Mouse (Mus musculus) limb, embryonic 12.5 days (tissue): ENCODE measurements around the gene Fcrl5. TPM values are rescaled to one million over a fixed set of nuclear protein-coding genes. Genes with fewer than 3 reads are reported as not detected.

Experiments used
- ATAC-seq: fragments of 200-750 bp; cut with Nextera tagmentation; 2 replicates; pipeline ENCODE4 v1.8.0; 2017; ENCODE audit warnings: low read depth, moderate TSS enrichment; ENCODE audit not compliant: insufficient number of reproducible peaks, insufficient read depth, low FRiP score, low TSS enrichment
- H3K27ac ChIP-seq: fragments of 300-500 bp; sonication (generic); 2 replicates; pipeline ENCODE4 v1.5.1; 2016; ENCODE audit warnings: mild to moderate bottlenecking, moderate library complexity
- H3K27me3 ChIP-seq: fragments of 300-500 bp; sonication (generic); 2 replicates; pipeline ENCODE4 v1.6.1; 2016; ENCODE audit warnings: mild to moderate bottlenecking, moderate library complexity
- H3K36me3 ChIP-seq: fragments of 300-500 bp; sonication (generic); 2 replicates; pipeline ENCODE4 v1.6.1; 2016; ENCODE audit warnings: mild to moderate bottlenecking, moderate library complexity
- H3K4me1 ChIP-seq: fragments of 300-500 bp; sonication (generic); replicated peaks from 2 replicates; pipeline ENCODE4 v1.6.1; 2016
- H3K4me2 ChIP-seq: fragments of 300-500 bp; sonication (generic); 2 replicates; pipeline ENCODE4 v1.6.1; 2016; ENCODE audit warnings: mild to moderate bottlenecking, moderate library complexity
- H3K4me3 ChIP-seq: fragments of 300-500 bp; sonication (generic); replicated peaks from 2 replicates; pipeline ENCODE4 v1.5.1; 2016; ENCODE audit warnings: mild to moderate bottlenecking
- H3K9ac ChIP-seq: fragments of 300-500 bp; sonication (generic); replicated peaks from 2 replicates; pipeline ENCODE4 v1.6.1; 2016; ENCODE audit warnings: mild to moderate bottlenecking, moderate library complexity
- H3K9me3 ChIP-seq: fragments of 300-500 bp; sonication (generic); 2 replicates; pipeline ENCODE4 v1.6.1; 2016; ENCODE audit warnings: mild to moderate bottlenecking, moderate library complexity
- WGBS: fragments of 180-500 bp; shearing (Covaris S2); methylation state at CpG from one replicate; pipeline ENCODE4 v1.1.7; 2016; 5-methylcytosine and 5-hydroxymethylcytosine counted together
- polyA plus RNA-seq: library from polyadenylated mRNA; unstranded; fragments of >200 nt; fragmentation: Nextera tagmentation; extraction: Ambion mirVana; gene quantifications from 2 replicates; pipeline ENCODE4 v1.2.1, GENCODE M21; 2016

Gene Fcrl5
- polyA plus RNA-seq: not detected in 2 replicates

GRCm38 (mm10) chr3:87435479-87435878 lies at the start of gene Fcrl5:
TSS of gene Fcrl5 (plus strand) at chr3:87435773.
- Histone ChIP-seq H3K9ac (no peak within 1 kb of the TSS), H3K36me3 (no peaks in the 10 kb centered on the region), H3K4me2 (no peak within 1 kb of the TSS), H3K4me3 (no peak within 1 kb of the TSS), H3K4me1 (no peaks in the 10 kb centered on the region), H3K27ac (no peak within 1 kb of the TSS), H3K27me3 (no peaks in the 10 kb centered on the region), H3K9me3 (no peaks in the 10 kb centered on the region)
- ATAC-seq: no peak
- 87% methylated on average over 5 of the region's 5 CpGs for WGBS

DNA sequence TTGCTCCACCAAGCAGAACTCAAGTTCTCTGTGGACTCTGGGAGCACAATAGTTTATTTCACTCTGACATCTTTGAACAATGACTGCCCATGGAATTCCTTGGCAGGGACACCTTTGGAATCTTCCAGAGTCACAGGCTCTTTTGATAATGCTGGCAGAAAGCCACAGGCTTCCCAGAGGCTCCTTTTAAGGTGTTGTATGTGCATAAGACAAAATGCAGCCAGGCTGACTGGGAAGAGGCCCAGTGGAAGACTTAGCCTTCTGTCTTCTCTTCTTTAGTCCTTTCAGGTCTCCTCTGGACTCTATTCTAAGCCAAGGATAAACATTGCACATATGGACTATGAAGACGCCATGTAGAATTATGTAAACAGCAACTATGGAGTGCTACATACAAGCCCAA lies 44.6 kb upstream of the Fcrl5 start:
- no peak for ATAC-seq
- Histone ChIP-seq H3K4me2 (no peak overlapping the region), H3K4me3 (no peak overlapping the region), H3K27me3 (no peaks in the 10 kb centered on the region), H3K9me3 (no peaks in the 10 kb centered on the region), H3K36me3 (no peaks in the 10 kb centered on the region), H3K4me1 (no peaks in the 10 kb centered on the region), H3K9ac (no peak overlapping the region), H3K27ac (no peak overlapping the region)
- WGBS: 92% methylated on average over 1 of the region's 1 CpGs

DNA sequence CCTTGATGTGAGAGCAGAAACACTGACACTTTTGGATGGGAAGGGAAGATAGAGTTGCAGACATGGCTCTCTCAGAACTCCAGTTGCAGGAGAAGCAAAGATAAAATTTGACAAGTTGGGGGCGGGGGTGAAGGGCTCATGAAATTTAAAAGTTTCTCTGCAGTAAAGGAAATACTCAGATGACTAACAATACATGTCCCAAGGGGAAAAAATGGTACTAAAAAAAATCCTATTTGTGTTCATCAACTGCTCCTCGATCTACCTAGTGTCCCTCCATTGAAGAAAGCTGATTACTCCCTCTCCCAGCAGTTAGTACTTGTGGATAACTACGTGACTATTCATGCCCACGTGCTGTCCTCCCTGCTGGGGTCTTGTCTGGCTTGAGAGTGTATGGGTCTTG lies 36.8 kb upstream of the Fcrl5 start:
- H3K27me3 ChIP-seq: no peaks in the 10 kb centered on the region
- no peak overlapping the region for H3K4me2 ChIP-seq
- no peak overlapping the region for H3K9ac ChIP-seq
- H3K9me3 ChIP-seq: no peaks in the 10 kb centered on the region
- no peaks in the 10 kb centered on the region for H3K36me3 ChIP-seq
- 63% methylated on average over 4 of the region's 4 CpGs for WGBS
- no peaks in the 10 kb centered on the region for H3K4me1 ChIP-seq
- H3K27ac ChIP-seq: no peak overlapping the region
- H3K4me3 ChIP-seq: no peak overlapping the region
- ATAC-seq: no peak

DNA sequence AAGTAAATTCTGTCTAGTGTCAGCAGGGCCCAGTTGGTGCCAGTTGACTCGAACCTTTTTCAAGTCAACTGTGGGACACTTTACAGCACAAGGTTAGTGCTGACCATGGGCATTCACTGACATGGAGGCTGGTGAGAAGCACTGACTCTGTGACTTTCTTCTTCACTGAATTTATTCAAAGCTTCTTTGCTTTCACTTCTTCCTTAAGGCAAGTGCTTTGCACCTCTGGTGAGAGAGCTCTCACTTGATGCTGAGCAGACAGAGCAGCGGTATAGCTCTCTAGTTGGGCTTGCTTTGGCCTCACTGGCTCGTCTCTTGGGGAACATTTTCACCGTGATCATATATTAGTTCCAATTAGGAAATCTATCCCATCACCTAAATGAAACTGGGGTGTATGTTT lies 35.7 kb upstream of the Fcrl5 start:
- Histone ChIP-seq H3K4me2 (no peak overlapping the region), H3K27me3 (no peaks in the 10 kb centered on the region), H3K9ac (no peak overlapping the region), H3K27ac (no peak overlapping the region), H3K36me3 (no peaks in the 10 kb centered on the region), H3K9me3 (no peaks in the 10 kb centered on the region), H3K4me1 (no peaks in the 10 kb centered on the region), H3K4me3 (no peak overlapping the region)
- ATAC-seq: no peak
- WGBS: 87% methylated on average over 4 of the region's 4 CpGs

DNA sequence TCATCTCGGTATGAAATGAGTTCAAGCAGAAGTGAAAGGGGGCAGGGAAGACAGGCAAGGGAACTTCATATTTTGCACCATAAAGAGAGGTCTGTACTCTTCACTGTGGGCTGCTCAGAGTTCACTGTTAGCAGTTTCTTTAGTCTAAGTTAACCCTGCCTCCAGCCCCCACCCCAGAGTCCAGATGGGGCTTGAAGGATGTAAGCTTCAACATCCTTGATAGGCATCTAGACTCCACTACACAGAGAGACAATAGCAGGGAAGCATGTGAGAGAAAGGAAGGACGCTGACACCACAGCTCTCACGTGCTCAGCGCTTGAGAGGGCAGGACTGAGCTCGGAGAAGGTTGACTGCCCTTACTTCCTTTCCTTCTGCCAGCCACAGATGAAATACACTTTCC lies 34.3 kb upstream of the Fcrl5 start:
- 73% methylated on average over 5 of the region's 5 CpGs for WGBS

DNA sequence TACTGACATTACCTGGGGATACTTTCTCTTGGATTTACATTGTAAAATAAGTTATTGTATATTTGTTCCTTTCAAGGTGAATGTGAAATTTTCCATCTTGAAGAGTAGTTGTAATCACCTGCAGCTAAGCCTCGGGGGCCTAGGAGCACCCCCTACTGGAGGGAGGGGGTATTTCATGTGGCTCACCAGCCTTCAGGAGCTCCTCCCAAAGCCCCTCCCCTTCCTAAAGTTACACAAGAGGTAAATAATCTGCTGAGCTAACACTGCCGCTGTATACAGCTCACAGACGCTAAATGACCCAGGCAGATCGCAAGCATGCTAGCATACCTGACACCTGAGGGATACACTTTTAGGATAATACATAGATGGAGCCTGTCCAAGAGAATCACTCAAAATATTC lies 27.4 kb upstream of the Fcrl5 start:
- no peaks in the 10 kb centered on the region for H3K27me3 ChIP-seq
- no peak for ATAC-seq
- H3K4me2 ChIP-seq: no peak overlapping the region
- H3K9me3 ChIP-seq: no peaks in the 10 kb centered on the region
- H3K4me3 ChIP-seq: no peak overlapping the region
- H3K27ac ChIP-seq: no peak overlapping the region
- 23% methylated on average over 4 of the region's 4 CpGs for WGBS
- no peak overlapping the region for H3K9ac ChIP-seq
- no peaks in the 10 kb centered on the region for H3K36me3 ChIP-seq
- no peaks in the 10 kb centered on the region for H3K4me1 ChIP-seq

More for the DNA sequence above, 34.3 kb upstream of the Fcrl5 start:
- Histone ChIP-seq H3K4me2 (no peak overlapping the region), H3K27ac (no peak overlapping the region), H3K4me3 (no peak overlapping the region), H3K36me3 (no peaks in the 10 kb centered on the region), H3K27me3 (no peaks in the 10 kb centered on the region), H3K4me1 (no peaks in the 10 kb centered on the region), H3K9me3 (no peaks in the 10 kb centered on the region), H3K9ac (no peak overlapping the region)
- no peak for ATAC-seq

DNA sequence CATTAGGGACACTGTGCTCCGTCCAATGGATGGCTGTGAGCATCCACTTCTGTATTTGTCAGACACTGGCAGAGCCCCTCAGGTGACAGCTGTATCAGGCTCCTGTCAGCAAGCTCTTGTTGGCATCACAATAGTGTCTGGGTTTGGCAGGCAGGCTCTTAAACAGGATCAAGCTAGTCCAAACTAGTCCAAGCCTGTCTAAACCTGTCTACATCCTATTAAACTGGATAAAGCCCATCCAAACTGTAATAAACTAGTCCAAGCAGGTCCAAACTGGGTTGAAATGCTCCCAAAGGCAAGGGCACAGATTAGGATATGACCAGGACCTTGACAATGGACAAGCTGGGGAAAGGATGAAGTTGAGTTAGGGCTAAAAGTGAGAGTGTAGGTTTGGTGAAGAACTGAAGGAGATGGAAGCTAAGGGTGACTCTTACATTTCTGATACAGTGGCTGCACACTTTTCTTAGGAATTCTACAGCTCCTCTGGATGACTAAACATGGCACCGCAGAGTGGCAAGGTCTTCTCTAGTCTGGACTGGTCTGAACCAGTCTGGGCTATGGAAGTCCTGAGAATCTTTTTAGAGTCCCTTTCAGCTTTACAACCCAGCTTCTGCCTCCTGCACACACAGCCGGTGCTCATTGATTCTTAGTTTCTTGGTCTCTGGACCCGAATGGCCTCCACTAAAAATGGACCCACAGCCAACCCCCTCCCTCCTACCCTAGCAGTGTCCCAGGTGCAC lies 26.2 kb upstream of the Fcrl5 start:
- no peaks in the 10 kb centered on the region for H3K9me3 ChIP-seq
- H3K9ac ChIP-seq: no peak overlapping the region
- 89% methylated on average over 4 of the region's 4 CpGs for WGBS
- H3K36me3 ChIP-seq: no peaks in the 10 kb centered on the region
- no peak overlapping the region for H3K27ac ChIP-seq
- no peak overlapping the region for H3K4me3 ChIP-seq
- no peaks in the 10 kb centered on the region for H3K4me1 ChIP-seq
- H3K4me2 ChIP-seq: no peak overlapping the region
- ATAC-seq: no peak
- H3K27me3 ChIP-seq: no peaks in the 10 kb centered on the region

DNA sequence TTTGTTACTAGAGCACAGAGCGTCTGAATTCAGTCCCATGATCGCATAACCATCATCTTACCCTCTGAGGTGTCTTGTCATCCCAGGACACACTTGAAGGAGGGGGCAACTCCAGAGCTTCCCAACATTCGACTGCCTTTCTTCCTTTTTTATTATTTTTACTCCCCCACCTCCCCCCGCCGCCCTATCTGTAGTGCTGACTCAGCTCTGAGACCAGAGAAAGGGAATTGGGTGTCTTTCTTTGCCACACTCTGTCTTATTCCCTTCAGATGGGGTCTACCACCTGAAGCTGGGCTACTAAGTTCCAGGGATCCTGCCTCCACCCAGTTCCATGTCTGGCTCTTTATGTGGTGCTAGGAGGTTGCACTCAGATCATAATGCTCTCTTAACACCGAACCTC lies 25.0 kb upstream of the Fcrl5 start:
- no peak overlapping the region for H3K27ac ChIP-seq
- no peaks in the 10 kb centered on the region for H3K4me1 ChIP-seq
- ATAC-seq: no peak
- H3K36me3 ChIP-seq: no peaks in the 10 kb centered on the region
- no peaks in the 10 kb centered on the region for H3K27me3 ChIP-seq
- H3K9ac ChIP-seq: no peak overlapping the region
- H3K4me2 ChIP-seq: no peak overlapping the region
- 79% methylated on average over 6 of the region's 6 CpGs for WGBS
- H3K4me3 ChIP-seq: no peak overlapping the region
- H3K9me3 ChIP-seq: no peaks in the 10 kb centered on the region

DNA sequence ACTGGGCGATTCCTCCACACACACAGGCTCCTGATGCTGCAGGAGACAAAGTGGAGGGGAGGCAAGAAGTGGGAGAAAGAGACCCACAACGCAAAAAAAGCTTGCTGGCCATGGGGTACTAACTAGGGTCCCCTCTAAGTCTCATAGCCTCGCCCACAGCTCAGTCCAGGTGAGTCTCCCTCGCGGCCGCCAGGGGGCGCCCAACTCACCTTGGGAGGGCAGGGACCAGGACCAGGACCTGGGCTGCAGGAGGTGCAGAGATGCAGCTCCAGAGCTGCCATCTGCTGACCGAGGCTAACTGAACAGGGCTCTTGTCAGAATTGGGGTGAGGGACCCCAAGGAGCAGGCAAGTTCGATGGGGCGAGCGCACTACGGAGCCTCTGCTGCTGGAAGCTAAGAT lies 24.4 kb upstream of the Fcrl5 start:
- ATAC-seq: peak; percentile 75
- H3K36me3 ChIP-seq: no peaks in the 10 kb centered on the region
- no peaks in the 10 kb centered on the region for H3K4me1 ChIP-seq
- H3K9ac ChIP-seq: no peak overlapping the region
- no peak overlapping the region for H3K27ac ChIP-seq
- no peaks in the 10 kb centered on the region for H3K27me3 ChIP-seq
- no peak overlapping the region for H3K4me3 ChIP-seq
- peak overlapping the region; percentile 33 for H3K4me2 ChIP-seq
- no peaks in the 10 kb centered on the region for H3K9me3 ChIP-seq
- WGBS: 9% methylated on average over 12 of the region's 12 CpGs

DNA sequence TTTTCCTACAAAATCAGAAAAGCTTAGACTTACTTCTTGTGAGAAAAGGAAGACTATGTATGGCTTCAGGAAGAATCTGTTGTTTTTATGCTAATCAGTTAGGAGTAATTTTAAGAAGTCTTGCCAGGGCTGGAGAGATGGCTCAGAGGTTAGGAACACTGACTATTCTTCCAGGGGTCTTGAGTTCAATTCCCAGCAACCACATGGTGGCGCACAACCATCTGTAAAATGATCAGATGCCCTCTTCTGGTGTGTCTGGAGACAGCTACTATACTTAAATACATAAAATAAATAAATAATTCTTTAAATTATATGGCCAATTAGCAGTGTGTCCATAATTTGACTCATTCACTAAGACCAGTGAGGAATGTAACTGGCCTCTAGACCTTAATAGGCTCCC lies 14.9 kb upstream of the Fcrl5 start:
- ATAC-seq: no peak
- WGBS: 56% methylated on average over 1 of the region's 1 CpGs
- no peak overlapping the region for H3K27ac ChIP-seq

DNA sequence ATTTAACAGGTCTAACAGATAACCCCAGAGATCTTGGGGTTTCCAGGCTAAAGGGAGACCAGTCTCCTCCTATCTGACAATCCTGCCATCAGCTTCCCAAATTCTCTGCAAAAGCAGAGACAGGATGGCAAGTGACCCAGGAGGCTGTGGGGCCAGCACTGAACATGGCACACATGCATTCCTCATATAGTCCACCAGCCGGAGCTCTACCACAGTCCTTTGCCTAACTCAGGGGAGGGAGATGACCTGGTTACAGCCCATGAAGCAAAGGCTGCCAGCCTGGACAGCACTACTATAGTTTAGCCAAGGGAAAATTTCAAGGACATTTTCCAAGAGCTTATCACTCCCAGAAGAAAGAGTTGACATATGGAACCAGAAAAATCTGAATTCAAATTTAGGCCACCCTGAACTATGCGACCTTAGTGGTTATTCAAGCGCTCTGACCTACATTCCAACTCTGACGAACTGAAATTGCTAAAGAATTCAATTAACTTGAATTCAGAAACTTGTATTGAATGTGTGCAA lies 13.1 kb upstream of the Fcrl5 start:
- Histone ChIP-seq H3K9ac (no peak overlapping the region), H3K36me3 (no peaks in the 10 kb centered on the region), H3K4me3 (no peak overlapping the region), H3K4me1 (no peaks in the 10 kb centered on the region), H3K27ac (no peak overlapping the region), H3K27me3 (no peaks in the 10 kb centered on the region), H3K9me3 (no peaks in the 10 kb centered on the region), H3K4me2 (no peak overlapping the region)
- no peak for ATAC-seq
- WGBS: 80% methylated on average over 4 of the region's 4 CpGs

More for the DNA sequence above, 14.9 kb upstream of the Fcrl5 start:
- H3K9me3 ChIP-seq: no peaks in the 10 kb centered on the region
- no peaks in the 10 kb centered on the region for H3K36me3 ChIP-seq
- H3K27me3 ChIP-seq: no peaks in the 10 kb centered on the region
- no peak overlapping the region for H3K9ac ChIP-seq
- no peak overlapping the region for H3K4me3 ChIP-seq
- no peaks in the 10 kb centered on the region for H3K4me1 ChIP-seq
- no peak overlapping the region for H3K4me2 ChIP-seq

- Histone ChIP-seq H3K9me3 (no peaks in the 10 kb centered on the region), H3K36me3 (no peaks in the 10 kb centered on the region), H3K27ac (no peak overlapping the region), H3K4me1 (no peaks in the 10 kb centered on the region), H3K4me2 (no peak overlapping the region), H3K9ac (no peak overlapping the region), H3K4me3 (no peak overlapping the region), H3K27me3 (no peaks in the 10 kb centered on the region)
- ATAC-seq: no peak
- 92% methylated on average over 1 of the region's 1 CpGs for WGBS
Observed at GRCm38 (mm10) chr3:87440586-87440985, 5.0 kb downstream of the Fcrl5 start.
